Mouse (Mus musculus) hindbrain, embryonic 13.5 days (tissue): ENCODE results near the gene Slc6a1. TPM values are rescaled to one million over a fixed set of nuclear protein-coding genes. Genes with fewer than 3 reads are reported as not detected.

Experiments used
- ATAC-seq: fragments of 200-750 bp; cut with Nextera tagmentation; 2 replicates; pipeline ENCODE4 v1.8.0; 2017; ENCODE audit warnings: moderate TSS enrichment; ENCODE audit not compliant: low FRiP score
- H3K27ac ChIP-seq: fragments of 300-500 bp; sonication (generic); 2 replicates; pipeline ENCODE4 v1.5.1; 2015; ENCODE audit warnings: inconsistent platforms, mild to moderate bottlenecking, moderate library complexity
- H3K27me3 ChIP-seq: fragments of 300-500 bp; sonication (generic); 2 replicates; pipeline ENCODE4 v1.6.1; 2015; ENCODE audit warnings: mild to moderate bottlenecking, inconsistent platforms
- H3K36me3 ChIP-seq: fragments of 300-500 bp; sonication (generic); 2 replicates; pipeline ENCODE4 v1.6.1; 2015; ENCODE audit warnings: mild to moderate bottlenecking, inconsistent platforms
- H3K4me1 ChIP-seq: fragments of 300-500 bp; sonication (generic); replicated peaks from 2 replicates; pipeline ENCODE4 v1.6.1; 2015; ENCODE audit warnings: inconsistent platforms
- H3K4me2 ChIP-seq: fragments of 300-500 bp; sonication (generic); 2 replicates; pipeline ENCODE4 v1.6.1; 2015; ENCODE audit warnings: inconsistent platforms, mild to moderate bottlenecking, moderate library complexity
- H3K4me3 ChIP-seq: fragments of 300-500 bp; sonication (generic); 2 replicates; pipeline ENCODE4 v1.5.1; 2015; ENCODE audit warnings: mild to moderate bottlenecking, inconsistent platforms
- H3K9ac ChIP-seq: fragments of 300-500 bp; sonication (generic); 2 replicates; pipeline ENCODE4 v1.6.1; 2015; ENCODE audit warnings: mild to moderate bottlenecking, inconsistent platforms
- H3K9me3 ChIP-seq: fragments of 300-500 bp; sonication (generic); 2 replicates; pipeline ENCODE4 v1.6.1; 2016; ENCODE audit warnings: inconsistent platforms
- WGBS: fragments of 180-500 bp; shearing (Covaris S2); methylation state at CpG from one replicate; pipeline ENCODE4 v1.1.7; 2015; 5-methylcytosine and 5-hydroxymethylcytosine counted together
- polyA plus RNA-seq: library from polyadenylated mRNA; unstranded; fragments of >200 nt; fragmentation: Nextera tagmentation; extraction: Ambion mirVana; gene quantifications from 2 replicates; pipeline ENCODE4 v1.2.1, GENCODE M21; 2015

Gene Slc6a1
- polyA plus RNA-seq, 1 experiment from 2014 or later: 78.0 TPM

GRCm38 (mm10) chr6:114291396-114291795 is 9.0 kb downstream of the Slc6a1 start:
- whole genome bisulfite sequencing: 47% methylated on average over 5 of the region's 5 CpGs
- 0 out of 2 replicates have a peak, but pooled peaks cover 3% of the 10 kb centered on the region for H3K27me3 ChIP-seq
- H3K9ac ChIP-seq: peak overlapping the region; percentile 60
- peak overlapping the region; percentile 94 for H3K27ac ChIP-seq
- H3K9me3 ChIP-seq: no peaks in the 10 kb centered on the region
- no peak for ATAC-seq
- peaks cover 98% of the 10 kb centered on the region for H3K4me1 ChIP-seq
- no peak overlapping the region for H3K4me3 ChIP-seq
- H3K36me3 ChIP-seq: no peaks in the 10 kb centered on the region
- peak overlapping the region; percentile 42 for H3K4me2 ChIP-seq

- no peaks in the 10 kb centered on the region for H3K9me3 ChIP-seq
- peaks cover 100% of the 10 kb centered on the region for H3K4me1 ChIP-seq
- no peak for ATAC-seq
- no peak overlapping the region for H3K4me3 ChIP-seq
- H3K4me2 ChIP-seq: no peak overlapping the region
- H3K9ac ChIP-seq: peak overlapping the region; percentile 13; the same call in 1 of the 2 replicates
- peak overlapping the region; percentile 35; the same call in 1 of the 2 replicates for H3K27ac ChIP-seq
- H3K27me3 ChIP-seq: no peaks in the 10 kb centered on the region
- 35% methylated on average over 8 of the region's 8 CpGs for WGBS
- no peaks in the 10 kb centered on the region for H3K36me3 ChIP-seq
These were observed 11.1 kb downstream of the Slc6a1 start for GRCm38 (mm10) chr6:114293511-114293910.

GRCm38 (mm10) chr6:114295086-114295485 is 12.7 kb downstream of the Slc6a1 start:
- WGBS: 71% methylated on average over 4 of the region's 4 CpGs
- Histone ChIP-seq H3K27ac (peak overlapping the region; percentile 55), H3K9me3 (no peaks in the 10 kb centered on the region), H3K4me2 (no peak overlapping the region), H3K4me3 (no peak overlapping the region), H3K4me1 (peaks cover 93% of the 10 kb centered on the region), H3K36me3 (peaks cover 5% of the 10 kb centered on the region; the same call in 1 of the 2 replicates), H3K9ac (no peak overlapping the region), H3K27me3 (no peaks in the 10 kb centered on the region)
- ATAC-seq: no peak

GRCm38 (mm10) chr6:114297260-114298002 is 15.0 kb downstream of the Slc6a1 start:
- Histone ChIP-seq H3K27ac (peak overlapping the region; percentile 86), H3K4me1 (peaks cover 76% of the 10 kb centered on the region), H3K27me3 (no peaks in the 10 kb centered on the region), H3K9me3 (no peaks in the 10 kb centered on the region), H3K36me3 (peaks cover 22% of the 10 kb centered on the region), H3K4me3 (no peak overlapping the region), H3K4me2 (peak overlapping the region; percentile 13; the same call in 1 of the 2 replicates), H3K9ac (peak overlapping the region; percentile 54; the same call in 1 of the 2 replicates)
- 17% methylated on average over 10 of the region's 10 CpGs for WGBS
- peak; percentile 67 for ATAC-seq

GRCm38 (mm10) chr6:114299699-114300098 is 17.3 kb downstream of the Slc6a1 start:
- 94% methylated on average over 5 of the region's 5 CpGs for WGBS
- peaks cover 54% of the 10 kb centered on the region for H3K4me1 ChIP-seq
- ATAC-seq: no peak

GRCm38 (mm10) chr6:114300737-114301136 is 18.3 kb downstream of the Slc6a1 start:
- Histone ChIP-seq H3K4me3 (no peak overlapping the region), H3K4me1 (peaks cover 43% of the 10 kb centered on the region), H3K9me3 (no peaks in the 10 kb centered on the region), H3K9ac (no peak overlapping the region), H3K27ac (peak overlapping the region; percentile 52; the same call in 1 of the 2 replicates), H3K27me3 (peaks cover 6% of the 10 kb centered on the region; the same call in 1 of the 2 replicates), H3K36me3 (peaks cover 56% of the 10 kb centered on the region), H3K4me2 (no peak overlapping the region)
- ATAC-seq: no peak
- 44% methylated on average over 11 of the region's 11 CpGs for WGBS

More at GRCm38 (mm10) chr6:114299699-114300098, 17.3 kb downstream of the Slc6a1 start:
- H3K9ac ChIP-seq: no peak overlapping the region
- H3K36me3 ChIP-seq: peaks cover 45% of the 10 kb centered on the region
- no peak overlapping the region for H3K4me2 ChIP-seq
- H3K27ac ChIP-seq: no peak overlapping the region
- no peaks in the 10 kb centered on the region for H3K9me3 ChIP-seq
- no peak overlapping the region for H3K4me3 ChIP-seq
- peaks cover 6% of the 10 kb centered on the region; the same call in 1 of the 2 replicates for H3K27me3 ChIP-seq

GRCm38 (mm10) chr6:114304668-114305067 is 22.2 kb downstream of the Slc6a1 start:
- Histone ChIP-seq H3K36me3 (peaks cover 82% of the 10 kb centered on the region), H3K4me2 (no peak overlapping the region), H3K27ac (no peak overlapping the region), H3K4me1 (peaks cover 10% of the 10 kb centered on the region; the same call in 1 of the 2 replicates), H3K27me3 (peaks cover 29% of the 10 kb centered on the region), H3K9me3 (no peaks in the 10 kb centered on the region), H3K9ac (no peak overlapping the region), H3K4me3 (no peak overlapping the region)
- WGBS: 87% methylated on average over 6 of the region's 6 CpGs
- no peak for ATAC-seq

GRCm38 (mm10) chr6:114320511-114320910 is 38.1 kb downstream of the Slc6a1 start:
- ATAC-seq: no peak
- WGBS: 34% methylated on average over 5 of the region's 5 CpGs
- H3K27ac ChIP-seq: 0 out of 2 replicates have a peak overlapping the region, but pooled peaks have one; percentile 42

GRCm38 (mm10) chr6:114321146-114321545 is 38.7 kb downstream of the Slc6a1 start:
- H3K27me3 ChIP-seq: 0 out of 2 replicates have a peak, but pooled peaks cover 3% of the 10 kb centered on the region
- no peak overlapping the region for H3K9ac ChIP-seq
- 95% methylated on average over 3 of the region's 3 CpGs for WGBS
- no peak for ATAC-seq
- H3K27ac ChIP-seq: 0 out of 2 replicates have a peak overlapping the region, but pooled peaks have one; percentile 42
- H3K4me1 ChIP-seq: peaks cover 10% of the 10 kb centered on the region
- no peaks in the 10 kb centered on the region for H3K9me3 ChIP-seq
- H3K4me3 ChIP-seq: no peak overlapping the region
- H3K36me3 ChIP-seq: peaks cover 6% of the 10 kb centered on the region
- H3K4me2 ChIP-seq: no peak overlapping the region

More at GRCm38 (mm10) chr6:114320511-114320910, 38.1 kb downstream of the Slc6a1 start:
- Histone ChIP-seq H3K9ac (no peak overlapping the region), H3K4me1 (peaks cover 10% of the 10 kb centered on the region), H3K9me3 (no peaks in the 10 kb centered on the region), H3K36me3 (peaks cover 12% of the 10 kb centered on the region), H3K4me3 (no peak overlapping the region), H3K27me3 (0 out of 2 replicates have a peak, but pooled peaks cover 3% of the 10 kb centered on the region), H3K4me2 (no peak overlapping the region)

GRCm38 (mm10) chr6:114322914-114323313 is 40.5 kb downstream of the Slc6a1 start:
- H3K36me3 ChIP-seq: no peaks in the 10 kb centered on the region
- no peaks in the 10 kb centered on the region for H3K9me3 ChIP-seq
- H3K4me2 ChIP-seq: no peak overlapping the region
- no peak for ATAC-seq
- 78% methylated on average over 3 of the region's 3 CpGs for WGBS
- H3K27me3 ChIP-seq: 0 out of 2 replicates have a peak, but pooled peaks cover 3% of the 10 kb centered on the region
- H3K4me3 ChIP-seq: no peak overlapping the region
- H3K4me1 ChIP-seq: peaks cover 10% of the 10 kb centered on the region
- H3K9ac ChIP-seq: no peak overlapping the region
- no peak overlapping the region for H3K27ac ChIP-seq

GRCm38 (mm10) chr6:114324808-114325207 is 42.4 kb downstream of the Slc6a1 start:
- Histone ChIP-seq H3K4me1 (peaks cover 18% of the 10 kb centered on the region), H3K4me3 (no peak overlapping the region), H3K27ac (peak overlapping the region; percentile 12; the same call in 1 of the 2 replicates), H3K27me3 (no peaks in the 10 kb centered on the region), H3K36me3 (no peaks in the 10 kb centered on the region), H3K9me3 (no peaks in the 10 kb centered on the region), H3K4me2 (no peak overlapping the region), H3K9ac (no peak overlapping the region)
- WGBS: 86% methylated on average over 5 of the region's 5 CpGs
- no peak for ATAC-seq

- Histone ChIP-seq H3K27me3 (0 out of 2 replicates have a peak, but pooled peaks cover 3% of the 10 kb centered on the region), H3K4me1 (peaks cover 13% of the 10 kb centered on the region), H3K9me3 (no peaks in the 10 kb centered on the region), H3K27ac (peak overlapping the region; percentile 69), H3K4me3 (no peak overlapping the region), H3K36me3 (no peaks in the 10 kb centered on the region), H3K9ac (no peak overlapping the region), H3K4me2 (no peak overlapping the region)
- peak; percentile 77 for ATAC-seq
- WGBS: 23% methylated on average over 8 of the region's 8 CpGs
These were observed 47.4 kb downstream of the Slc6a1 start for GRCm38 (mm10) chr6:114329597-114330470.
